Mouse (Mus musculus) c-Kit-positive CD71-positive TER-119-negative erythroid progenitor cells, embryonic 14.5 days (primary cell): ENCODE measurements around the gene Pprc1.
A peak's percentile ranks its signal among the peaks of the same experiment; 100 is the strongest.

Experiments used
- DNase-seq: peaks from one replicate; pipeline ENCODE4 v3.0.0-alpha.2; 2013; ENCODE audit warnings: low read depth

Gene Pprc1

DNA sequence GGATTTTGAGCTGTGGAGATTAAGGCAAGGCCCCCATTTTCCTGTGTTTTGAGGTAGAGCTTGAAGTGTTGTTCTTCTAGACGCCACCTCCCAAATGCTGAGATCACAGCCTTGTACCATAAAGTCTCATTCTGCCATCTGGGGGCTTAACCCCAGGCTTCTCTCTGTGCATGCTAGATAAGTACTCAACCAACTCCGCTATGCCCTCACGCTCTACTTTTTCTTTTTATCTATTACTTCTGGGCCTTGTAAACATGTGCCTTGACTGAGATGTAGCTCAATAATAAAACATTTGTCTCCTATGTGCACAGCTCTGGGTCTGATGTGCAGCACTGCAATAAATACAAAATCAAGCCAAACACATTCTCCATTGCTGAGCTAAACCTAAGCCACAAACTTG lies 74.8 kb downstream of the Pprc1 start:
- peak; percentile 17 for DNase-seq

DNA sequence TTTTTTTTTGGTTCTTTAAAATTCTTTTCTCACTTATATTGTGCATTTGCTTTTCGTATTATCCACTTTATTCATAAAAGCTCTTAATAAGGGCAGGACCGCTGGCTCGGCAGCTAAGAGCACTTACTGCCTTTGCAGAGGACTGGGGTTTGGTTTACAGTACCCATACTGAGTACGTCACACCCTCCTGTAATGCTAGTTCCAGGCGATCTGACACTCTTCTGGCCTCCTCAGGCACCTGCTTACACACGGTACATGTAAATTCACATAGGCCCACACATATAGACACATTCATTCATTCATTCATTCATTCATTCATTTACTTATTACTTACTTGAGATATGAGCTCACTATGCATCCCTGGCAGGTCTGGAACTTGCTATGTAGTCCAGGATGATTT lies 76.2 kb downstream of the Pprc1 start:
- DNase-seq, result no peak
